Mouse (Mus musculus) cerebellum, adult 2 months (tissue): ENCODE data around the gene B3gnt8. TPM values are rescaled to one million over a fixed set of nuclear protein-coding genes. Genes with fewer than 3 reads are reported as not detected.

ENCODE experiments used
- DNase-seq, 2 experiments: peaks; one replicate each; pipeline ENCODE4 v3.0.0; 2021
- H3K27ac ChIP-seq: fragments of 200-500 bp; 2 replicates; pipeline ENCODE4 v1.5.1; 2012; ENCODE audit warnings: low read length, control low read depth, inconsistent platforms; ENCODE audit not compliant: insufficient read depth
- H3K27me3 ChIP-seq: fragments of 200-500 bp; 2 replicates; pipeline ENCODE4 v1.6.1; 2012; ENCODE audit warnings: inconsistent platforms, mild to moderate bottlenecking, low read length, moderate library complexity; ENCODE audit not compliant: control insufficient read depth, insufficient read depth
- H3K4me1 ChIP-seq: fragments of 200-500 bp; 2 replicates; pipeline ENCODE4 v1.6.1; 2011; ENCODE audit warnings: low read length; ENCODE audit not compliant: control insufficient read depth, insufficient read depth
- H3K4me3 ChIP-seq: fragments of 200-500 bp; replicated peaks from 2 replicates; pipeline ENCODE3; 2011; ENCODE audit warnings: mild to moderate bottlenecking, low read depth, low read length, control low read depth; ENCODE audit not compliant: insufficient read depth
- CTCF ChIP-seq: fragments of 200-500 bp; IDR thresholded peaks from 2 replicates; pipeline ENCODE4 v1.5.1; 2011; ENCODE audit warnings: low read depth, mild to moderate bottlenecking, control low read depth, low read length, moderate library complexity, borderline replicate concordance; ENCODE audit not compliant: insufficient read depth
- POLR2A ChIP-seq: fragments of 200-500 bp; IDR thresholded peaks from 2 replicates; pipeline ENCODE4 v1.6.1; 2011; ENCODE audit warnings: low read length, control low read depth, borderline replicate concordance; ENCODE audit not compliant: insufficient read depth
- WGBS: fragments of 180-500 bp; shearing (Covaris S2); methylation state at CpG from one replicate; pipeline ENCODE4 v1.1.7; 2018; 5-methylcytosine and 5-hydroxymethylcytosine counted together
- polyA plus RNA-seq: library from polyadenylated mRNA; depleted of rRNA; stranded (reverse); fragments of >200 nt; gene quantifications from 2 replicates; pipeline ENCODE4 v1.2.3, GENCODE M21; 2012

Gene B3gnt8
- polyA plus RNA-seq, 1 experiment: 0.52 TPM

DNA sequence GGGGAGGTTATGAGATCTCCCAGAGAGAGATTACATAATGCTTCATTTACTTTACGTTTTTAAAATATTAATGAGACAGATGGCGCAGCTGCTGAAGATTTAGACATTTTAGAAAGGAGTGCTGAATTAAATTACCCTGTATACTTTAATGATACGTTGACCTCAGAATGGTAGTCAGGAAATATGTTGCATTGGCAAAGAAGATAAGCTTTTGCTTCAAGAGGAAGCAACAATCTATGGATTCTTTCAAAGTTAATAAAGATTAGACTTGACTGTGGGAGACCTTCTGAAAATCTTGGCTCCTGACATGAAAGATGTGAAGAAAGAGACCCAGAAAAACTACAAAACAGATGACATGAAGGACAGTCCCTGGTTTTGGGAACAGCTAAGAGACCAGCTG, 32.6 kb upstream of the B3gnt8 start:
- Histone ChIP-seq H3K4me1 (no peaks in the 10 kb centered on the region), H3K4me3 (no peak overlapping the region), H3K27me3 (no peaks in the 10 kb centered on the region), H3K27ac (no peak overlapping the region)
- 45% methylated on average over 3 of the region's 3 CpGs for WGBS
- TF ChIP-seq POLR2A: no peak
- no peak for TF ChIP-seq CTCF
- DNase-seq: no peak

DNA sequence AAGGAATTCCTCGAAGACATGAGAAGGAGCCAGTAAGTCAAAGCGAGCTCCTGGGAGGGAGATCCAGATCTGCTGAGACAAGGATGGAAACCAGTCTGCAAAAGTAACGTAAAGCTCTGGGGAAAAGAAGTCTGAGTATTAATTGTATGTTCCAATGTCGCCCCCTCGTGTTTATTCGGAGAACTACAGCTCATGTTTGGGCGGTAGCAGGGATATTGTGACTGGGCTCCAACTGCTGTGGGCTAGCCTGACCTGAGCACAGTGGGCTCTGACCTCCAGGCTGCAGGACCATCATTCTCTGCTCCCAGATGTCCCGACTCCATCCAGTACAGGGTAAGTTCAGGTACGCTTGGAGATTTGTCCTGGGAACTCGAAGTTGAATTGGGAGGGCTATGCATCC, 26.8 kb upstream of the B3gnt8 start:
- peak; percentile 47 to 73 for DNase-seq
- H3K27me3 ChIP-seq: no peaks in the 10 kb centered on the region
- no peak overlapping the region for H3K27ac ChIP-seq
- 13% methylated on average over 10 of the region's 10 CpGs for WGBS
- TF ChIP-seq POLR2A (no peak), CTCF (peak; percentile 64)
- H3K4me1 ChIP-seq: no peaks in the 10 kb centered on the region
- H3K4me3 ChIP-seq: no peak overlapping the region

DNA sequence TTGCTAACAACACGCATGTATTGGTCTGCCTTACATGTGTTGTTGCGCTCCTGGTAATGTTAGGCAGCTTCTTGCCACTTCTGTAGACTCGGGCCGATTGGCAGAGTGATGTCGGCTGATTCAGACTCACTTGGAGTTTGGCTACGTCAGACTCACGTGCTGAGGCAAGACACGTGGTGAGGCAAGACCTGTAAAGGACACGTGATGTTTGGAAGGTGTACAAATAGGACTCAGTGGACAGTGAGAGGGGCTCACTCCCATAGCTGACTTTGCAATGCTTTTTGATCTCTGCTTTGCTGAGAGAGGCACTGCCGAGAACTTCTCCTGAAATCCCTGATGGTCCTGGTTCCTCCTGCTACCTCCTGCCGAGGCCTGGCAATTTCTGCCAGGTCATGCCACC, 25.8 kb upstream of the B3gnt8 start:
- 78% methylated on average over 11 of the region's 11 CpGs for WGBS
- no peak for TF ChIP-seq CTCF
- no peak for TF ChIP-seq POLR2A
- no peak for DNase-seq
- Histone ChIP-seq H3K4me1 (no peaks in the 10 kb centered on the region), H3K27ac (no peak overlapping the region), H3K27me3 (no peaks in the 10 kb centered on the region), H3K4me3 (no peak overlapping the region)

DNA sequence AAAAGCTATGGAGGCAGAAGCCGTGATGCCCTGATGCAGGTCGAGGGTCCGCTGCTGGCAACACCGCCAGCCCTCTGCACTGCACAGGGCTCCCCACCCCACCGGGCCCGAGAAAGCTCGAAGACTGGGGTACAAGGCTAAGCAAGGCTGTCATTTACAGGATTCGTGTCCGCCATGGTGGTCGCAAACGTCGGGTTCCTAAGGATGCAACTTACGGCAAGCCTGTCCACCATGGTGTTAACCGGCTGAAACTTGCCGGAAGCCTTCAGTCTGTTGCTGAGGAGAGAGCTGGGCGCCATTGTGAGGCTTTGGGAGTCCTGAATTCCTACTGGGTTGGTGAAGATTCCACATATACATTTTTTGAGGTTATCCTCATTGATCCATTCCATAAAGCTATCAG, 25.1 kb upstream of the B3gnt8 start:
- H3K27ac ChIP-seq: no peak overlapping the region
- H3K27me3 ChIP-seq: no peaks in the 10 kb centered on the region
- DNase-seq: no peak
- H3K4me1 ChIP-seq: no peaks in the 10 kb centered on the region
- H3K4me3 ChIP-seq: no peak overlapping the region
- 86% methylated on average over 16 of the region's 16 CpGs for WGBS
- TF ChIP-seq POLR2A: no peak
- TF ChIP-seq CTCF: no peak

DNA sequence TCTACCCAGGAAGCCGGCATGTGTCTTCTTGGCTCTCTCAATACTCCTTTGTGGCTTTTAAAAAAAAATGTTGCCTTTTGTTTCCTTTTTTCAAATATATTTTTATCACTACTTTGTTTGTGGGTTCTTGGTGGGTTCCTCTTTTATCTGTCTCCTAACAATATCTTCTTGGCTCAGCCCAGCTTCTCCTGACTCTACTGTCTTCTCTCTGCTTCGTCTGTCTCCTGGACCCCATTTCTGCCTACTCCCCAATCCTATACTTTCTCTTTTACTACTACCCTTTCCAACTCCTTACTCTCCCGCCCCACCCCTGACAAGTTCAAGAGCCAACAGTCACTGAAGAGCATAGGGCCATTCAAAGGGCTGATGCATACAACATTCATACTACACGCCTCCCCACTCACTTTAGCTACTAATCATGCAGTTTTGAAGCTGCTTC, 19.8 kb upstream of the B3gnt8 start:
- 66% methylated on average over 4 of the region's 4 CpGs for WGBS
- Histone ChIP-seq H3K27me3 (no peaks in the 10 kb centered on the region), H3K4me1 (no peaks in the 10 kb centered on the region), H3K4me3 (no peak overlapping the region), H3K27ac (no peak overlapping the region)
- TF ChIP-seq CTCF (no peak), POLR2A (no peak)
- no peak for DNase-seq

DNA sequence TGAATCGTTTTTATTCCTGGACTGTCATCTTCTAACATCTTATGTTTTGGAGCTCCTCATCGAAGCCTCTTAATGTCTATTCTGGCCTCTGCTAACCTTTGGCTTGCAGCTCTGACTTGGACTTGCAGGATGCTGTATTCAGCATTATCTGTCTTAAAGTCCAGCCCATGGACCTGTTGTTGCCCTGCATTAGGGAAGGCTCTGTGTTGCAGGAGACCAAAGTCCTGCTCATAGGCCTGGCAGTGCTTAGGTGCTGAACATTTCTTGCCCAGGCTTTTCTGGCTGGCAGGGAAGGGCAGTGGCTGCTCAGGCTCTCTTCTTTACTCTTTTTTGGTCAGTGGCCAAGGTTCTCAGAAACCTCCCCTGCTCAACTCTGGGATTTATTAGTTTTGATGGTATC, 19.3 kb upstream of the B3gnt8 start:
- WGBS: 84% methylated on average over 2 of the region's 2 CpGs
- DNase-seq: no peak

DNA sequence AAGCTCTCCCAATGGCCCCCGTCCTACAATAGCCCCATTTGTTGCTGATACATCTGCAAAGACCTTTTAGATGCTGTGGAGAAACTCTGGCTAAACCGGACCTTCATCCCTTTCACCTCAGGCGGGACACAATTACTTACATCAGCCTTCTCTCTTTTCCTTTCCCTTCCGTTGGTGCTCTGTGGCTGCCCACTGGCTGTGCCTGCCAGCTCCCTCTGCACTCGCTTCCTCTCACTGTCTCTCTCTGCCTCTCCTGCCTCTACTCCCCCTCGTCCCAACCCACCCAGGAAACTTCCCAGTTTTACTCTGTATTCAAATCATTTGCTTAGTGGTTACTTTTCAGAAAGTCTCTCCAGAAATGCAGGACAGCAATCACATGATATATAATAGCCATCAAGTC, 16.4 kb upstream of the B3gnt8 start:
- WGBS: 46% methylated on average over 6 of the region's 6 CpGs
- no peak overlapping the region for H3K27ac ChIP-seq
- H3K4me1 ChIP-seq: no peaks in the 10 kb centered on the region
- DNase-seq: no peak
- H3K4me3 ChIP-seq: no peak overlapping the region
- H3K27me3 ChIP-seq: no peaks in the 10 kb centered on the region
- TF ChIP-seq POLR2A: no peak
- no peak for TF ChIP-seq CTCF

More for the DNA sequence above, 19.3 kb upstream of the B3gnt8 start:
- Histone ChIP-seq H3K4me1 (no peaks in the 10 kb centered on the region), H3K27me3 (no peaks in the 10 kb centered on the region), H3K4me3 (no peak overlapping the region), H3K27ac (no peak overlapping the region)
- TF ChIP-seq POLR2A: no peak
- TF ChIP-seq CTCF: no peak

DNA sequence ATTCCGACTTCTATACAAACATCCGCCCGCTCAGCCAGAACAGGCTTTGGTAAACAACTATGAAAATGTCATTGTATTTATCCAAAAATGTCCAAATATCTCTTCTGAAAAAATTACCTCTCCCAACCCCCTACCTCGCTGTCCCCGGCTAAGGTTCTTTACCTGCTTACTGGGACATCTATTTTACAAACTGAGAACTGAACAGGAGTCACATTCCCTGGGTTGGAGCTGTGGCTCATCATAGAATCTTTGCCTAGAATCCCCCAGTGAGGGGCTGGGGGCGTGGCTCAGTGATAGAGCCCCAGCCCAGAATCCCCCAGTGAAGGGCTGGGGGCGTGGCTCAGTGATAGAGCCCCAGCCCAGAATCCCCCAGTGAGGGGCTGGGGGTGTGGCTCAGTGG, 15.0 kb upstream of the B3gnt8 start:
- Histone ChIP-seq H3K4me3 (no peak overlapping the region), H3K4me1 (no peaks in the 10 kb centered on the region), H3K27me3 (no peaks in the 10 kb centered on the region), H3K27ac (no peak overlapping the region)
- 39% methylated on average over 7 of the region's 7 CpGs for WGBS
- no peak for TF ChIP-seq POLR2A
- no peak for DNase-seq

DNA sequence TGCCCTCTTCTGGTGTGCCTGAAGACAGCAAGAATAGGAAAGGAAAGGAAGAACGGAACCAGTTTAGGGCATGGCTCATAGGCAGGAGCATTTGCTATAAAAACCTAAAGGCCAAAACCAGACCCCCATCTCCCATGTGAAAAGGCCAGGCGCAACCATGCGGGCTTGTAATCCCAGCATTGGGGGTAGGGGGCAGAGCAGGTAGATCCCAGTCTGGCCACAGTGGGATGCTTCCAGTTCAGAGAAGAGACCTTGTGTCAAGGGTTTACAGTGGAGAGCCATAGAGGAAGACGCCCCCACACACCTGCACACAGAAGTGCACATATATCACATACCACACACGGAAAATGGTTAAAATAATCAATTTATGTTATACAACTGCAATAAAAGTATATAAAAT, 12.4 kb upstream of the B3gnt8 start:
- 93% methylated on average over 5 of the region's 5 CpGs for WGBS
- no peak for DNase-seq
- Histone ChIP-seq H3K27me3 (no peaks in the 10 kb centered on the region), H3K4me1 (no peaks in the 10 kb centered on the region), H3K4me3 (no peak overlapping the region), H3K27ac (no peak overlapping the region)
- TF ChIP-seq POLR2A (no peak), CTCF (no peak)
